Mouse (Mus musculus) liver, adult (tissue): ENCODE measurements at regions not wholly inside any gene's neighbourhood (a gene's known extent, or its start where the extent isn't known, plus 50 kb on each side); places are given as distances from the start of the nearest gene placed in this dataset.

Experiments
- GATA4 ChIP-seq: IDR thresholded peaks from 2 replicates; pipeline ENCODE4 v1.6.1; 2014; ENCODE audit warnings: mild to moderate bottlenecking, low read length; ENCODE audit not compliant: insufficient replicate concordance

- TF ChIP-seq GATA4 = no peak
These were observed 537.1 kb upstream of the Tbx3 start for GRCm38 (mm10) chr5:119133378-119133777.

GRCm38 (mm10) chr5:119136916-119137315, 533.6 kb upstream of the Tbx3 start:
- TF ChIP-seq GATA4 = no peak

GRCm38 (mm10) chr5:119137409-119137808, 533.1 kb upstream of the Tbx3 start:
- TF ChIP-seq GATA4 = no peak

GRCm38 (mm10) chr5:119137821-119138221, 532.6 kb upstream of the Tbx3 start:
- no peak for TF ChIP-seq GATA4

- TF ChIP-seq GATA4 = no peak
These were observed 532.2 kb upstream of the Tbx3 start for GRCm38 (mm10) chr5:119138293-119138692.

- TF ChIP-seq GATA4 = no peak
These were observed 531.1 kb upstream of the Tbx3 start for GRCm38 (mm10) chr5:119139336-119139735.

GRCm38 (mm10) chr5:119139816-119140215, 530.7 kb upstream of the Tbx3 start:
- TF ChIP-seq GATA4 = no peak

GRCm38 (mm10) chr5:119143411-119143810, 527.1 kb upstream of the Tbx3 start:
- no peak for TF ChIP-seq GATA4

GRCm38 (mm10) chr5:119149389-119150185, 520.9 kb upstream of the Tbx3 start:
- no peak for TF ChIP-seq GATA4

- TF ChIP-seq GATA4 = no peak
These were observed 517.4 kb upstream of the Tbx3 start for GRCm38 (mm10) chr5:119153086-119153485.

GRCm38 (mm10) chr5:119156638-119157037, 513.8 kb upstream of the Tbx3 start:
- TF ChIP-seq GATA4 = no peak

GRCm38 (mm10) chr5:119158171-119158570, 512.3 kb upstream of the Tbx3 start:
- no peak for TF ChIP-seq GATA4

- no peak for TF ChIP-seq GATA4
These were observed 508.3 kb upstream of the Tbx3 start for GRCm38 (mm10) chr5:119162132-119162675.

- no peak for TF ChIP-seq GATA4
These were observed 502.8 kb upstream of the Tbx3 start for GRCm38 (mm10) chr5:119167718-119168117.

- TF ChIP-seq GATA4 = no peak
These were observed 501.2 kb upstream of the Tbx3 start for GRCm38 (mm10) chr5:119169274-119169673.

GRCm38 (mm10) chr5:119171626-119172025, 498.8 kb upstream of the Tbx3 start:
- no peak for TF ChIP-seq GATA4

GRCm38 (mm10) chr5:119178805-119179204, 491.7 kb upstream of the Tbx3 start:
- TF ChIP-seq GATA4 = no peak

GRCm38 (mm10) chr5:119183545-119184047, 486.9 kb upstream of the Tbx3 start:
- no peak for TF ChIP-seq GATA4
